Mouse (Mus musculus) ovary, postnatal 10 days (tissue): Measurements from ENCODE around the gene Dpf3.

Experiments used
- DNase-seq: peaks from one replicate; pipeline ENCODE4 v3.0.0; 2022; ENCODE audit warnings: low spot score

Gene Dpf3

GRCm38 (mm10) chr12:83211146-83211822 is 276.2 kb downstream of the Dpf3 start:
- no peak for DNase-seq

- no peak for DNase-seq
Observed at GRCm38 (mm10) chr12:83210735-83211134, 276.8 kb downstream of the Dpf3 start.

GRCm38 (mm10) chr12:83210294-83210693 is 277.2 kb downstream of the Dpf3 start:
- no peak for DNase-seq

- DNase-seq: no peak
Observed at GRCm38 (mm10) chr12:83209461-83209860, 278.1 kb downstream of the Dpf3 start.

- no peak for DNase-seq
Observed at GRCm38 (mm10) chr12:83208841-83209240, 278.7 kb downstream of the Dpf3 start.

GRCm38 (mm10) chr12:83208011-83208410 is 279.5 kb downstream of the Dpf3 start:
- DNase-seq: no peak

GRCm38 (mm10) chr12:83207481-83207880 is 280.0 kb downstream of the Dpf3 start:
- DNase-seq: no peak

- DNase-seq: no peak
Observed at GRCm38 (mm10) chr12:83206866-83207265, 280.6 kb downstream of the Dpf3 start.

- no peak for DNase-seq
Observed at GRCm38 (mm10) chr12:83204361-83204760, 283.2 kb downstream of the Dpf3 start.

- DNase-seq: no peak
Observed at GRCm38 (mm10) chr12:83201674-83202073, 285.8 kb downstream of the Dpf3 start.

GRCm38 (mm10) chr12:83180561-83180960 is 307.0 kb downstream of the Dpf3 start:
- no peak for DNase-seq

GRCm38 (mm10) chr12:83179860-83180259 is 307.7 kb downstream of the Dpf3 start:
- DNase-seq: no peak

GRCm38 (mm10) chr12:83178770-83179169 is 308.7 kb downstream of the Dpf3 start:
- no peak for DNase-seq

GRCm38 (mm10) chr12:83169495-83170209 is 317.9 kb downstream of the Dpf3 start:
- no peak for DNase-seq

- no peak for DNase-seq
Observed at GRCm38 (mm10) chr12:83168310-83168709, 319.2 kb downstream of the Dpf3 start.

- no peak for DNase-seq
Observed at GRCm38 (mm10) chr12:83165058-83165457, 322.5 kb downstream of the Dpf3 start.
